Mouse (Mus musculus): ENCODE measurements around the gene Actrt2.
A peak's percentile ranks its signal among the peaks of the same experiment; 100 is the strongest.

Actrt2 gene

GRCm38 (mm10) chr4:154683068-154683752 lies 15.5 kb upstream of the Actrt2 start:
- no peak for DNase-seq (ENCODE audit: low spot score in 2 of 2)

- no peak for DNase-seq (ENCODE audit: low spot score in 2 of 2)
Measured at GRCm38 (mm10) chr4:154682311-154682710, 14.6 kb upstream of the Actrt2 start.

GRCm38 (mm10) chr4:154675441-154676000 lies 7.9 kb upstream of the Actrt2 start:
- DNase-seq (ENCODE audit: low spot score in 2 of 2), result no peak

GRCm38 (mm10) chr4:154674966-154675365 lies 7.3 kb upstream of the Actrt2 start:
- DNase-seq (ENCODE audit: low spot score in 2 of 2), result no peak

- DNase-seq (ENCODE audit: low spot score in 2 of 2), result peak in 1 of 2 experiments; percentile 27
Measured at GRCm38 (mm10) chr4:154674541-154674940, 6.9 kb upstream of the Actrt2 start.

GRCm38 (mm10) chr4:154673986-154674385 lies 6.3 kb upstream of the Actrt2 start:
- DNase-seq (ENCODE audit: low spot score in 2 of 2), result no peak

- DNase-seq (ENCODE audit: low spot score in 2 of 2), result no peak
Measured at GRCm38 (mm10) chr4:154672027-154672426, 4.4 kb upstream of the Actrt2 start.

GRCm38 (mm10) chr4:154671232-154671912 lies 3.7 kb upstream of the Actrt2 start:
- no peak for DNase-seq (ENCODE audit: low spot score in 2 of 2)

- no peak for DNase-seq (ENCODE audit: low spot score in 2 of 2)
Measured at GRCm38 (mm10) chr4:154662681-154663215, 4.9 kb downstream of the Actrt2 start.

GRCm38 (mm10) chr4:154661256-154661655 lies 6.4 kb downstream of the Actrt2 start:
- no peak for DNase-seq (ENCODE audit: low spot score in 2 of 2)

- peak in 1 of 2 experiments; percentile 22 for DNase-seq (ENCODE audit: low spot score in 2 of 2)
Measured at GRCm38 (mm10) chr4:154660025-154660424, 7.6 kb downstream of the Actrt2 start.

- DNase-seq (ENCODE audit: low spot score in 2 of 2), result peak in 1 of 2 experiments; percentile 21
Measured at GRCm38 (mm10) chr4:154655134-154655910, 12.3 kb downstream of the Actrt2 start.

GRCm38 (mm10) chr4:154652494-154652893 lies 15.2 kb downstream of the Actrt2 start:
- DNase-seq (ENCODE audit: low spot score in 2 of 2), result no peak

- DNase-seq (ENCODE audit: low spot score in 2 of 2), result peak; percentile 64 to 80
Measured at GRCm38 (mm10) chr4:154649083-154649747, 18.5 kb downstream of the Actrt2 start.

- no peak for DNase-seq (ENCODE audit: low spot score in 2 of 2)
Measured at GRCm38 (mm10) chr4:154642496-154642895, 25.2 kb downstream of the Actrt2 start.

- DNase-seq (ENCODE audit: low spot score in 2 of 2), result no peak
Measured at GRCm38 (mm10) chr4:154641296-154642110, 26.2 kb downstream of the Actrt2 start.

- DNase-seq (ENCODE audit: low spot score in 2 of 2), result no peak
Measured at GRCm38 (mm10) chr4:154640443-154641295, 27.0 kb downstream of the Actrt2 start.

GRCm38 (mm10) chr4:154639591-154640442 lies 27.9 kb downstream of the Actrt2 start:
- no peak for DNase-seq (ENCODE audit: low spot score in 2 of 2)

- peak in 1 of 2 experiments; percentile 39 for DNase-seq (ENCODE audit: low spot score in 2 of 2)
Measured at GRCm38 (mm10) chr4:154639126-154639525, 28.5 kb downstream of the Actrt2 start.
